Mouse (Mus musculus) thymus, adult 2 months (tissue): ENCODE measurements at regions not wholly inside any gene's neighbourhood (a gene's known extent, or its start where the extent isn't known, plus 50 kb on each side); places are given as distances from the start of the nearest gene placed in this dataset.

Experiments
- CTCF ChIP-seq: fragments of 200-500 bp; IDR thresholded peaks from 2 replicates; pipeline ENCODE4 v1.5.1; 2012; ENCODE audit warnings: mild to moderate bottlenecking, control low read depth, low read length, moderate library complexity, borderline replicate concordance; ENCODE audit not compliant: control insufficient read depth, poor library complexity, insufficient read depth; ENCODE audit errors: extremely low read depth
- POLR2A ChIP-seq: fragments of 200-500 bp; IDR thresholded peaks from 2 replicates; pipeline ENCODE4 v1.6.1; 2012; ENCODE audit warnings: mild to moderate bottlenecking, low read length, control low read depth, moderate library complexity; ENCODE audit not compliant: control insufficient read depth, poor library complexity, insufficient read depth; ENCODE audit errors: extremely low read depth

DNA sequence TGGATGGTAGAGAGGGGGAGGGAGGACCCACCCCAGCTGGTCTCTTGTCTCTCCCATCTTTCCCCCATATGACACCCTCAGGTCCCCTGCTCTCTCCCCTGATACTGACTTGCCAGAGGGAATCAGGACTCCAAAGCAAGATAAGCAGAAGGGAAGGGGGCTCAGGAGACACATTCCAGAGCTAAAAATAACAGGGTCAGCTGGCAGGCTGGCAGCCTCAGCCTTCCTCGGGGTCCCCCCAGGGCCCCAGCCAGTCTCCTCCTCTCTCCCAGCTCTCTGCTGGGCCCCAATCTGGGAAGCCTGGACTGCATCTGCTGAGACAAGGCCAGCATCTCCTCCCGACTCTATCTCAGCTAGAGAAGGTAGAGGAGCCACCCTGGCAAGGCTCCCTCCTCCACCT is 66.4 kb downstream of the Irf2bpl start:
- no peak for TF ChIP-seq POLR2A
- TF ChIP-seq CTCF = no peak
